Mouse (Mus musculus) lung, adult 2 months (tissue): ENCODE measurements at regions not wholly inside any gene's neighbourhood (a gene's known extent, or its start where the extent isn't known, plus 50 kb on each side); places are given as distances from the start of the nearest gene placed in this dataset.

Source experiments
- CTCF ChIP-seq: fragments of 200-500 bp; IDR thresholded peaks from 2 replicates; pipeline ENCODE4 v1.5.1; 2011; ENCODE audit warnings: mild to moderate bottlenecking, low read length, control low read depth; ENCODE audit not compliant: insufficient read depth
- POLR2A ChIP-seq: fragments of 200-500 bp; IDR thresholded peaks from 2 replicates; pipeline ENCODE4 v1.6.1; 2011; ENCODE audit warnings: low read depth, mild to moderate bottlenecking, control low read depth, low read length, borderline replicate concordance; ENCODE audit errors: extremely low read depth

DNA sequence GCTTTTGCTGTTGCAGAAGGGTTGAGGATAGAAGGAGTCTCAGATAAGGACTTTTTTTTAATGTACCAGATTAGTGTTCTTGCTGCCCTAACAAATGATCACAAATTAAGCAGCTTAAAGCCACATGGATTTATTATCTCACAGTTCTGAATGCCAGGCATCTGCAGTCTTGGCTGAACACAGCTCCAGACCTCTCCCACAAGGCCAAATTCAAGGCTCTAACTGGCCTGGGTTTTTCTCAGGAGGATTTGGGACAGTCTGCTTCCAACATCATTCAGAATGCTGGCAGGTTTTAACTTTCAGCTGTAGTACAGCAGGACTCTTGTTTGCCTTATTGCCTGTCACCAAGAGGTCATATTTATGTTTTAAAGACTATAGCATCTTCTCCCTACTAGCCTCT, 329.7 kb upstream of the Chrm2 start:
- TF ChIP-seq CTCF (no peak), POLR2A (no peak)
